Mouse (Mus musculus) liver, embryonic 11.5 days (tissue): ENCODE measurements at regions not wholly inside any gene's neighbourhood (a gene's known extent, or its start where the extent isn't known, plus 50 kb on each side); places are given as distances from the start of the nearest gene placed in this dataset.
A peak's percentile ranks its signal among the peaks of the same experiment; 100 is the strongest.

Source experiments
- ATAC-seq: fragments of 200-750 bp; cut with Nextera tagmentation; replicated peaks from 2 replicates; pipeline ENCODE4 v1.8.0; 2017; ENCODE audit warnings: moderate number of reproducible peaks, mild to moderate bottlenecking, moderate TSS enrichment, moderate library complexity; ENCODE audit not compliant: low FRiP score
- DNase-seq: peaks from one replicate; pipeline ENCODE4 v3.0.0-alpha.2; 2017; ENCODE audit warnings: low spot score
- H3K27ac ChIP-seq: fragments of 300-500 bp; sonication (generic); 2 replicates; pipeline ENCODE4 v1.5.1; 2014; ENCODE audit warnings: mild to moderate bottlenecking, low read depth, low read length, control low read depth
- H3K27me3 ChIP-seq: fragments of 300-500 bp; sonication (generic); replicated peaks from 2 replicates; pipeline ENCODE4 v1.6.1; 2014; ENCODE audit warnings: low read length, mixed read lengths; ENCODE audit not compliant: control insufficient read depth, insufficient read depth
- H3K36me3 ChIP-seq: fragments of 300-500 bp; sonication (generic); 2 replicates; pipeline ENCODE4 v1.6.1; 2014; ENCODE audit warnings: mild to moderate bottlenecking, low read length, moderate library complexity, mixed read lengths; ENCODE audit not compliant: control insufficient read depth, insufficient read depth
- H3K4me1 ChIP-seq: fragments of 300-500 bp; sonication (generic); replicated peaks from 2 replicates; pipeline ENCODE4 v1.6.1; 2014; ENCODE audit warnings: low read length, mixed read lengths; ENCODE audit not compliant: control insufficient read depth, insufficient read depth
- H3K4me2 ChIP-seq: fragments of 300-500 bp; sonication (generic); 2 replicates; pipeline ENCODE4 v1.6.1; 2014; ENCODE audit warnings: mild to moderate bottlenecking, control low read depth, moderate library complexity
- H3K4me3 ChIP-seq: fragments of 300-500 bp; sonication (generic); 2 replicates; pipeline ENCODE4 v1.5.1; 2014; ENCODE audit warnings: low read depth, low read length, control low read depth
- H3K9ac ChIP-seq: fragments of 300-500 bp; sonication (generic); 2 replicates; pipeline ENCODE4 v1.6.1; 2014; ENCODE audit warnings: low read depth, low read length, control low read depth
- H3K9me3 ChIP-seq: fragments of 300-500 bp; sonication (generic); 2 replicates; pipeline ENCODE4 v1.6.1; 2016; ENCODE audit warnings: low read length, inconsistent platforms, mixed read lengths; ENCODE audit not compliant: control insufficient read depth
- WGBS: fragments of 180-500 bp; shearing (Covaris S2); extraction: QIAGEN DNeasy Blood & Tissue Kit; methylation state at CpG from one replicate; pipeline ENCODE4 v1.1.7; 2014; 5-methylcytosine and 5-hydroxymethylcytosine counted together

GRCm38 (mm10) chr3:8717334-8717812 lies 892.5 kb downstream of the Zfp704 start:
- ATAC-seq: peak; percentile 41

More at GRCm38 (mm10) chr3:8717334-8717812, 892.5 kb downstream of the Zfp704 start:
- no peak overlapping the region for H3K27ac ChIP-seq
- no peaks in the 10 kb centered on the region for H3K36me3 ChIP-seq
- H3K4me3 ChIP-seq: peak overlapping the region; percentile 34
- H3K4me2 ChIP-seq: peak overlapping the region; percentile 71
- WGBS: 5% methylated on average over 18 of the region's 18 CpGs
- peaks cover 24% of the 10 kb centered on the region for H3K4me1 ChIP-seq
- 0 out of 2 replicates have a peak, but pooled peaks cover 2% of the 10 kb centered on the region for H3K27me3 ChIP-seq
- DNase-seq: peak; percentile 49
- no peaks in the 10 kb centered on the region for H3K9me3 ChIP-seq
- peak overlapping the region; percentile 30; the same call in 1 of the 2 replicates for H3K9ac ChIP-seq
